Mouse (Mus musculus) stomach, postnatal 0 days (tissue): ENCODE measurements at regions not wholly inside any gene's neighbourhood (a gene's known extent, or its start where the extent isn't known, plus 50 kb on each side); places are given as distances from the start of the nearest gene placed in this dataset.

Experiments used
- ATAC-seq: fragments of 200-750 bp; cut with Nextera tagmentation; 2 replicates; pipeline ENCODE4 v1.8.0; 2017; ENCODE audit not compliant: low FRiP score, low TSS enrichment
- DNase-seq: peaks from one replicate; pipeline ENCODE4 v3.0.0-alpha.2; 2016; ENCODE audit warnings: low spot score
- H3K27ac ChIP-seq: fragments of 300-500 bp; sonication (generic); replicated peaks from 2 replicates; pipeline ENCODE4 v1.5.1; 2014; ENCODE audit warnings: mild to moderate bottlenecking, control low read depth
- H3K27me3 ChIP-seq: fragments of 300-500 bp; sonication (generic); 2 replicates; pipeline ENCODE4 v1.6.1; 2014; ENCODE audit warnings: low read length; ENCODE audit not compliant: control insufficient read depth, insufficient read depth
- H3K36me3 ChIP-seq: fragments of 300-500 bp; sonication (generic); 2 replicates; pipeline ENCODE4 v1.6.1; 2014; ENCODE audit warnings: low read length, mixed read lengths; ENCODE audit not compliant: control insufficient read depth, insufficient read depth
- H3K4me1 ChIP-seq: fragments of 300-500 bp; sonication (generic); replicated peaks from 2 replicates; pipeline ENCODE4 v1.6.1; 2014; ENCODE audit warnings: antibody characterized with exemption; ENCODE audit not compliant: control insufficient read depth, insufficient read depth
- H3K4me2 ChIP-seq: fragments of 300-500 bp; sonication (generic); replicated peaks from 2 replicates; pipeline ENCODE4 v1.6.1; 2014; ENCODE audit warnings: low read depth, mild to moderate bottlenecking, control low read depth, moderate library complexity
- H3K4me3 ChIP-seq: fragments of 300-500 bp; sonication (generic); 2 replicates; pipeline ENCODE4 v1.5.1; 2014; ENCODE audit warnings: low read depth, low read length, control low read depth
- H3K9ac ChIP-seq: fragments of 300-500 bp; sonication (generic); 2 replicates; pipeline ENCODE4 v1.6.1; 2014; ENCODE audit warnings: mild to moderate bottlenecking, low read length, control low read depth, mixed read lengths
- H3K9me3 ChIP-seq: fragments of 300-500 bp; sonication (generic); 2 replicates; pipeline ENCODE4 v1.6.1; 2016; ENCODE audit warnings: low read length; ENCODE audit not compliant: control insufficient read depth
- CTCF ChIP-seq: IDR thresholded peaks from 2 replicates; pipeline ENCODE4 v1.5.1; 2016; ENCODE audit warnings: antibody characterized with exemption, low read depth, mild to moderate bottlenecking, moderate library complexity
- EP300 ChIP-seq: optimal IDR thresholded peaks from 2 replicates; pipeline ENCODE3; 2016; ENCODE audit warnings: antibody characterized with exemption
- WGBS: fragments of 180-500 bp; shearing (Covaris S2); extraction: QIAGEN DNeasy Blood & Tissue Kit; methylation state at CpG from one replicate; pipeline ENCODE4 v1.1.7; 2014; 5-methylcytosine and 5-hydroxymethylcytosine counted together

- DNase-seq (no peak), ATAC-seq (no peak)
- no peaks in the 10 kb centered on the region for H3K4me1 ChIP-seq
- H3K36me3 ChIP-seq: no peaks in the 10 kb centered on the region
- no peak overlapping the region for H3K4me3 ChIP-seq
- H3K9ac ChIP-seq: no peak overlapping the region
- H3K9me3 ChIP-seq: no peaks in the 10 kb centered on the region
- no peak overlapping the region for H3K4me2 ChIP-seq
- no peaks in the 10 kb centered on the region for H3K27me3 ChIP-seq
- WGBS: 54% methylated on average over 5 of the region's 5 CpGs
- TF ChIP-seq EP300 (no peak), CTCF (no peak)
- no peak overlapping the region for H3K27ac ChIP-seq
Observed at GRCm38 (mm10) chr7:37149711-37150110, 451.8 kb downstream of the Tshz3 start.

DNA sequence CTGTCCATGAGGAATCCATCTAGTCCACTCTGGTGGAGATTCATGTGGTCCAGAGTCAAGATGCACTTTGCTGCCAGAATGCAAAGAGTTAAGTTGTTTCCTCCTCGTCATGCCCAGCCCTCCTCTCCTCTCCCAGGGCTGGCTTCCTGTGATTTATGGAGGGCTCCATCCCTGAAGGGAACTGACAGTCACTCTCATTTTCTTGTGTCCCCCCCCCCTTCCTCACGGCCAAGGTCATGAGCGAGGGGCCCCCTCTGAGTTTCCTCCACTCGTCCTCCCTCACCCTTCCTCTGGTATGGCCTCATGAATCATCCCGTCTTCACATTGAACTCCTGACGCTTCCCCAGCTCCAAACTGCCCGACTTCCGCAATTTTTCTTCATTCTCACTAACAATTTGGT lies 461.9 kb downstream of the Tshz3 start:
- no peaks in the 10 kb centered on the region for H3K27me3 ChIP-seq
- H3K4me2 ChIP-seq: no peak overlapping the region
- no peaks in the 10 kb centered on the region for H3K9me3 ChIP-seq
- H3K9ac ChIP-seq: no peak overlapping the region
- H3K27ac ChIP-seq: no peak overlapping the region
- no peak overlapping the region for H3K4me3 ChIP-seq
- no peaks in the 10 kb centered on the region for H3K36me3 ChIP-seq
- no peak for TF ChIP-seq CTCF
- TF ChIP-seq EP300: no peak
- H3K4me1 ChIP-seq: no peaks in the 10 kb centered on the region
- ATAC-seq (no peak), DNase-seq (no peak)
- WGBS: 36% methylated on average over 8 of the region's 8 CpGs

- no peak for DNase-seq
- H3K36me3 ChIP-seq: no peaks in the 10 kb centered on the region
- no peak overlapping the region for H3K27ac ChIP-seq
- no peaks in the 10 kb centered on the region for H3K27me3 ChIP-seq
- TF ChIP-seq CTCF (no peak), EP300 (no peak)
- no peak overlapping the region for H3K4me2 ChIP-seq
- no peak overlapping the region for H3K4me3 ChIP-seq
- no peaks in the 10 kb centered on the region for H3K9me3 ChIP-seq
- 77% methylated on average over 10 of the region's 10 CpGs for WGBS
- H3K9ac ChIP-seq: no peak overlapping the region
- no peaks in the 10 kb centered on the region for H3K4me1 ChIP-seq
- no peak for ATAC-seq
Observed at GRCm38 (mm10) chr7:37168883-37169282, 471.0 kb downstream of the Tshz3 start.

- H3K36me3 ChIP-seq: no peaks in the 10 kb centered on the region
- no peak for ATAC-seq
- H3K27ac ChIP-seq: no peak overlapping the region
- no peak overlapping the region for H3K4me2 ChIP-seq
- no peak overlapping the region for H3K9ac ChIP-seq
- no peak overlapping the region for H3K4me3 ChIP-seq
- TF ChIP-seq EP300 (no peak), CTCF (no peak)
- H3K4me1 ChIP-seq: no peaks in the 10 kb centered on the region
- no peaks in the 10 kb centered on the region for H3K27me3 ChIP-seq
- 90% methylated on average over 3 of the region's 3 CpGs for WGBS
- no peak for DNase-seq
- H3K9me3 ChIP-seq: no peaks in the 10 kb centered on the region
Observed at GRCm38 (mm10) chr7:37175746-37176145, 477.8 kb downstream of the Tshz3 start.

- Histone ChIP-seq H3K4me2 (no peak overlapping the region), H3K27ac (no peak overlapping the region), H3K36me3 (no peaks in the 10 kb centered on the region), H3K4me1 (no peaks in the 10 kb centered on the region), H3K4me3 (no peak overlapping the region), H3K9me3 (no peaks in the 10 kb centered on the region), H3K27me3 (no peaks in the 10 kb centered on the region), H3K9ac (no peak overlapping the region)
- no peak for TF ChIP-seq CTCF
- TF ChIP-seq EP300: no peak
- no peak for ATAC-seq
- no peak for DNase-seq
- WGBS: 67% methylated on average over 4 of the region's 4 CpGs
Observed at GRCm38 (mm10) chr7:37178256-37178655, 480.3 kb downstream of the Tshz3 start.

GRCm38 (mm10) chr7:37179907-37180306 lies 482.0 kb downstream of the Tshz3 start:
- ATAC-seq: no peak

More at GRCm38 (mm10) chr7:37179907-37180306, 482.0 kb downstream of the Tshz3 start:
- DNase-seq: no peak
- H3K9me3 ChIP-seq: no peaks in the 10 kb centered on the region
- H3K36me3 ChIP-seq: no peaks in the 10 kb centered on the region
- no peak for TF ChIP-seq EP300
- no peak for TF ChIP-seq CTCF
- H3K27ac ChIP-seq: no peak overlapping the region
- H3K4me3 ChIP-seq: no peak overlapping the region
- no peaks in the 10 kb centered on the region for H3K4me1 ChIP-seq
- WGBS: 29% methylated on average over 10 of the region's 10 CpGs
- H3K9ac ChIP-seq: no peak overlapping the region
- no peaks in the 10 kb centered on the region for H3K27me3 ChIP-seq
- H3K4me2 ChIP-seq: 0 out of 2 replicates have a peak overlapping the region, but pooled peaks have one; percentile 5
